ENCODE assay signal across 17 mouse cellular contexts in genomic region chr6:52858911-52859431, GRCm38 (mm10).
DNase-seq lines count a peak whose midpoint lies in the region; ATAC-seq and TF ChIP-seq lines count a peak whose summit lies in the region.
"Had no signal": no experiment of that assay in that cellular context is flagged by ENCODE, and none has a peak within 500 bp of the region (broad histone marks: within the 10 kb centered on the region; RNA-seq: fewer than 3 reads in every experiment).

No protein-coding gene starts in this region.

- H3K27me3 ChIP-seq in midbrain, embryonic 14.5 days (ENCODE audit: control insufficient read depth, insufficient read depth, low read length) = no peaks in the 10 kb centered on the region
- no peaks in the 10 kb centered on the region for H3K27me3 ChIP-seq in midbrain, postnatal 0 days (ENCODE audit: insufficient read depth, low read length)
- H3K27me3 ChIP-seq in forebrain, embryonic 15.5 days = peaks cover 70% of the 10 kb centered on the region
- H3K27me3 ChIP-seq in hindbrain, embryonic 16.5 days (replicated peaks; ENCODE audit: control insufficient read depth, insufficient read depth, low read length) = no peaks in the 10 kb centered on the region
- H3K27me3 ChIP-seq: liver, embryonic 15.5 days had no signal

- WGBS in midbrain, embryonic 14.5 days = 41% methylated on average over 3 of the region's 3 CpGs
- WGBS in midbrain, postnatal 0 days = 46% methylated on average over 3 of the region's 3 CpGs
- 8% methylated on average over 3 of the region's 3 CpGs for WGBS in forebrain, embryonic 15.5 days
- WGBS in hindbrain, embryonic 16.5 days = 32% methylated on average over 3 of the region's 3 CpGs

- no peak for TF ChIP-seq CTCF in midbrain, postnatal 0 days (IDR thresholded peaks at IDR 0.05)

- no peak for DNase-seq in midbrain, embryonic 14.5 days
- DNase-seq in midbrain, postnatal 0 days (ENCODE audit: low spot score) = no peak
- no peak for DNase-seq in adrenal gland, postnatal 4 days (ENCODE audit: low spot score in 2 of 2)
- no peak for DNase-seq in lung, postnatal 36 days
- no peak for DNase-seq in adrenal gland, adult 8-10 months
- DNase-seq: B cell, adult 2 months; cerebellum, adult 9-10 months; gastrocnemius, adult 2 months; heart, postnatal 10 days; kidney, adult 8-10 months; kidney, postnatal 25 days; thymus, postnatal 36 days had no signal

- ATAC-seq in midbrain, embryonic 14.5 days (ENCODE audit: low FRiP score, low TSS enrichment) = no peak
- ATAC-seq in midbrain, postnatal 0 days (ENCODE audit: low FRiP score) = no peak
- peak; percentile 46 for ATAC-seq in forebrain, embryonic 15.5 days (replicated peaks)
- ATAC-seq in hindbrain, embryonic 16.5 days = peak; percentile 28

- no peak overlapping the region for H3K9ac ChIP-seq in midbrain, embryonic 14.5 days (replicated peaks; ENCODE audit: low read length)
- no peak overlapping the region for H3K9ac ChIP-seq in midbrain, postnatal 0 days (replicated peaks; ENCODE audit: low read length, poor library complexity, severe bottlenecking)
- no peak overlapping the region for H3K9ac ChIP-seq in forebrain, embryonic 15.5 days (replicated peaks)
- no peak overlapping the region for H3K9ac ChIP-seq in hindbrain, embryonic 16.5 days (ENCODE audit: low read depth, low read length)
- H3K9ac ChIP-seq: liver, embryonic 15.5 days had no signal

- H3K4me3 ChIP-seq in midbrain, embryonic 14.5 days (replicated peaks; ENCODE audit: low read depth, low read length) = no peak overlapping the region
- no peak overlapping the region for H3K4me3 ChIP-seq in midbrain, postnatal 0 days (ENCODE audit: low read depth, low read length)
- no peak overlapping the region for H3K4me3 ChIP-seq in forebrain, embryonic 15.5 days
- no peak overlapping the region for H3K4me3 ChIP-seq in hindbrain, embryonic 16.5 days (ENCODE audit: low read length)
- H3K4me3 ChIP-seq: embryonic facial prominence, embryonic 10.5 days; gastrocnemius, adult 2 months; liver, embryonic 15.5 days had no signal

- peak overlapping the region; percentile 53; the same call in 1 of the 2 replicates for H3K27ac ChIP-seq in midbrain, embryonic 14.5 days (replicated peaks; ENCODE audit: low read depth, low read length)
- no peak overlapping the region for H3K27ac ChIP-seq in midbrain, postnatal 0 days (ENCODE audit: low read depth, low read length)
- no peak overlapping the region for H3K27ac ChIP-seq in forebrain, embryonic 15.5 days (replicated peaks)
- no peak overlapping the region for H3K27ac ChIP-seq in hindbrain, embryonic 16.5 days (ENCODE audit: low read depth, low read length)
- H3K27ac ChIP-seq: gastrocnemius, adult 2 months; liver, embryonic 15.5 days had no signal

- peaks cover 59% of the 10 kb centered on the region for H3K4me1 ChIP-seq in midbrain, embryonic 14.5 days (ENCODE audit: control insufficient read depth, insufficient read depth, low read length)
- H3K4me1 ChIP-seq in midbrain, postnatal 0 days (ENCODE audit: insufficient read depth, low read length) = peaks cover 12% of the 10 kb centered on the region; the same call in 1 of the 2 replicates
- H3K4me1 ChIP-seq in forebrain, embryonic 15.5 days = peaks cover 44% of the 10 kb centered on the region
- H3K4me1 ChIP-seq in hindbrain, embryonic 16.5 days (ENCODE audit: control insufficient read depth, insufficient read depth, low read depth, low read length) = peaks cover 34% of the 10 kb centered on the region

- no peaks in the 10 kb centered on the region for H3K9me3 ChIP-seq in midbrain, embryonic 14.5 days (ENCODE audit: control insufficient read depth, low read length)
- no peaks in the 10 kb centered on the region for H3K9me3 ChIP-seq in midbrain, postnatal 0 days (ENCODE audit: low read length)
- H3K9me3 ChIP-seq in forebrain, embryonic 15.5 days = no peaks in the 10 kb centered on the region
- H3K9me3 ChIP-seq in hindbrain, embryonic 16.5 days (ENCODE audit: control insufficient read depth, low read length) = no peaks in the 10 kb centered on the region
- H3K9me3 ChIP-seq: embryonic facial prominence, embryonic 10.5 days; liver, embryonic 15.5 days had no signal

- no peak overlapping the region for H3K4me2 ChIP-seq in midbrain, embryonic 14.5 days (ENCODE audit: low read length)
- H3K4me2 ChIP-seq in midbrain, postnatal 0 days (ENCODE audit: low read depth, low read length, poor library complexity, severe bottlenecking) = no peak overlapping the region
- H3K4me2 ChIP-seq in forebrain, embryonic 15.5 days (replicated peaks) = no peak overlapping the region
- H3K4me2 ChIP-seq in hindbrain, embryonic 16.5 days (ENCODE audit: low read length) = no peak overlapping the region
- H3K4me2 ChIP-seq: heart, embryonic 11.5 days; liver, embryonic 15.5 days had no signal

- H3K36me3 ChIP-seq in midbrain, embryonic 14.5 days (ENCODE audit: control insufficient read depth, insufficient read depth, low read length) = no peaks in the 10 kb centered on the region
- no peaks in the 10 kb centered on the region for H3K36me3 ChIP-seq in midbrain, postnatal 0 days (ENCODE audit: insufficient read depth, low read length)
- no peaks in the 10 kb centered on the region for H3K36me3 ChIP-seq in forebrain, embryonic 15.5 days
- H3K36me3 ChIP-seq in hindbrain, embryonic 16.5 days (ENCODE audit: control insufficient read depth, insufficient read depth, low read length) = no peaks in the 10 kb centered on the region
- H3K36me3 ChIP-seq: embryonic facial prominence, embryonic 10.5 days; liver, embryonic 15.5 days had no signal

Comparison
In these comparisons a context has a peak if more than half of its experiments do, and no peak if none do; other contexts are left out.
1. ATAC-seq: peak in forebrain, embryonic 15.5 days (single experiment) and hindbrain, embryonic 16.5 days (single experiment); none in midbrain, embryonic 14.5 days (single experiment) and midbrain, postnatal 0 days (single experiment).